Mouse (Mus musculus): ENCODE results near the gene Pard3.

DNA sequence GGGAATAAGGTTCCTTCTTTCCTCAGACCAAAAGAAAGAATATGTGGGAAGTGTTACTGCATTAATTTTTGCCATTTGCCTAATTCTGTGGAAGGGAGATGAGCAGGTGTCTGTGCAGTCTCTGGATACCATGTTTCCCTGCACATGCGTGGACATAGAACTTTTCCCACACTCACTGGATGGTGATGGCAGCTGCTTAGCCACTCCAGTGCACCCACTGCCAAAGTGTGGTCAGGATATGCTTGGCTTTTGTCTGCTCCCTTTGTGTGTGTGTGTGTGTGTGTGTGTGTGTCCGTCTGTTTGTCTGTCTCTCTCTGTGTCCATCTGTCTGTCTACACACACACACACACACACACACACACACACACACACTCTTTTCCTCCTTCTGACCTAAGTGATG lies 119.8 kb downstream of the Pard3 start:
- TF ChIP-seq CTCF (conservative IDR thresholded peaks at IDR 0.05; ENCODE audit: insufficient read depth, insufficient read length, low read depth, low read length), result no peak
- TF ChIP-seq POLR2A (IDR thresholded peaks at IDR 0.05; ENCODE audit: low read depth, low read length), result no peak
